8 mouse cellular contexts compared by ENCODE assay signal in the genomic region with DNA sequence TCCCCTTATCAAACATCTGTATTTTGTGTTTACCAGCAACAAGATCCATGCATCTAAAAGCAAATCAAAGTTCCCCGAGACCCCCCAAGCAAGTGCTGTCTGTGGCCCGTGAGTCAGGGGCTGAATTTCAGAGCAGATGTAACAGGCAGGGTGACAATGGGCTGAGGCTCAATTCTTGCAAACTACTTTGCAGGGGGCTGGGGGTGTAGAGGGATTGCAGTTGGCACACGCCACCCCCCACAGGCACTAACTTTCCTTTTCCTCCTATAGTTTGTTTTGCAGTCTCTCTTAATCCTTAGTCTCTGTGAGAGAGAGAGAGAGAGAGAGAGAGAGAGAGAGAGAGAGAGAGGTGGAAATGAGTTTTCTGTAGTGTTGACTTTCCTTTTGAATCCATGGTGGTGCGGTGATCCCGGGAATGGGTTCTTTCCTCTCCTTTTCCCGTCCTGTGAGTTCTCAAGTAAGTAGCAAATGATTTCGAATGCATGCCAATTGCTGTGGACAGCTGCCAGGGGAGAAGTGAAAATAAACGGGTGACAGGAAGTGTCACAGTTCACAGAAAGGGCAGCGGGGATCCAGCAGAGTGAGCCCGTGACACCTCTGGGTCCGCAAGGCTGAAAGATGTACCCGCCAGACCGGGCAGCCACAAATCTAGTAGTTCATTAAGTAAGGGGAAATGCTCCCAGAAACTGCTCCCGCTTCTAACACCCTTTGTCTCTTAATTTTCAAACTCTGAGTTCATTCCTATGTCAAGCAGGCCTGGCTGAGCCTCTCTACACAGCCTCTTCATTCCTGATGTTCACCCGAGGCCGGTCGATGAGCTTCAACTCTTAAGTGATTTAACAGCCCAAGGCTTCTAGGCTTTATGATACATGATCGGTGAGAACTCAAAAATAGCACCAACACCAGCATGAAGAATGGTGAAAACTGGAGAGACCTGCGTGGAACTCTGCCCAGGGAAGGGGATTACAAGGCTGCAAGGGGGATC.
A peak's percentile ranks its signal among the peaks of the same experiment; 100 is the strongest.
DNase-seq lines count a peak whose midpoint lies in the region; ATAC-seq and TF ChIP-seq lines count a peak whose summit lies in the region.

No protein-coding gene starts in this region.

- H3K27ac ChIP-seq in forebrain, postnatal 0 days (ENCODE audit: low read depth, low read length), result no peak overlapping the region
- no peak overlapping the region for H3K27ac ChIP-seq in forebrain, embryonic 11.5 days (ENCODE audit: low read depth, low read length)
- H3K27ac ChIP-seq in embryonic facial prominence, embryonic 12.5 days, result no peak overlapping the region
- no peak overlapping the region for H3K27ac ChIP-seq in hindbrain, embryonic 11.5 days (ENCODE audit: low read depth, low read length)
- peak overlapping the region; percentile 33; the same call in 1 of the 2 replicates for H3K27ac ChIP-seq in limb, embryonic 13.5 days
- no peak overlapping the region for H3K27ac ChIP-seq in midbrain, postnatal 0 days (ENCODE audit: low read depth, low read length)

- TF ChIP-seq CTCF in forebrain, postnatal 0 days (IDR thresholded peaks at IDR 0.05; ENCODE audit: low read depth), result no peak
- TF ChIP-seq CTCF in midbrain, postnatal 0 days (IDR thresholded peaks at IDR 0.05), result no peak

- no peak for DNase-seq in forebrain, postnatal 0 days
- DNase-seq in forebrain, embryonic 11.5 days (ENCODE audit: low spot score), result no peak
- peak; percentile 16 for DNase-seq in hindbrain, embryonic 11.5 days (ENCODE audit: low spot score)
- no peak for DNase-seq in midbrain, postnatal 0 days (ENCODE audit: low spot score)
- no peak for DNase-seq in cerebellum, adult 9-11 months
- DNase-seq in frontal cortex, postnatal 36 days (ENCODE audit: low spot score in 2 of 2), result no peak

- no peak for ATAC-seq in forebrain, postnatal 0 days
- ATAC-seq in forebrain, embryonic 11.5 days (replicated peaks; ENCODE audit: low FRiP score), result no peak
- no peak for ATAC-seq in embryonic facial prominence, embryonic 12.5 days (ENCODE audit: insufficient number of reproducible peaks, insufficient read depth, low FRiP score, low TSS enrichment)
- no peak for ATAC-seq in hindbrain, embryonic 11.5 days (ENCODE audit: low FRiP score)
- 0 out of 2 replicates have a peak, but pooled peaks have one; percentile 51 for ATAC-seq in limb, embryonic 13.5 days (ENCODE audit: low FRiP score, low read depth)
- no peak for ATAC-seq in midbrain, postnatal 0 days (ENCODE audit: low FRiP score)

- H3K4me3 ChIP-seq in forebrain, postnatal 0 days (ENCODE audit: low read depth, low read length), result no peak overlapping the region
- no peak overlapping the region for H3K4me3 ChIP-seq in forebrain, embryonic 11.5 days (ENCODE audit: low read depth, low read length)
- no peak overlapping the region for H3K4me3 ChIP-seq in embryonic facial prominence, embryonic 12.5 days
- H3K4me3 ChIP-seq in hindbrain, embryonic 11.5 days (ENCODE audit: low read depth, low read length), result no peak overlapping the region
- no peak overlapping the region; the same call in 1 of the 2 replicates for H3K4me3 ChIP-seq in limb, embryonic 13.5 days
- no peak overlapping the region for H3K4me3 ChIP-seq in midbrain, postnatal 0 days (ENCODE audit: low read depth, low read length)

- no peaks in the 10 kb centered on the region for H3K4me1 ChIP-seq in forebrain, postnatal 0 days (ENCODE audit: insufficient read depth)
- H3K4me1 ChIP-seq in forebrain, embryonic 11.5 days (replicated peaks; ENCODE audit: control insufficient read depth, insufficient read depth, low read length), result peaks cover 2% of the 10 kb centered on the region; the same call in 1 of the 2 replicates
- peaks cover 4% of the 10 kb centered on the region; the same call in 1 of the 2 replicates for H3K4me1 ChIP-seq in embryonic facial prominence, embryonic 12.5 days
- no peaks in the 10 kb centered on the region for H3K4me1 ChIP-seq in hindbrain, embryonic 11.5 days (replicated peaks; ENCODE audit: control insufficient read depth, insufficient read depth, low read length)
- peaks cover 10% of the 10 kb centered on the region; the same call in 1 of the 2 replicates for H3K4me1 ChIP-seq in limb, embryonic 13.5 days
- H3K4me1 ChIP-seq in midbrain, postnatal 0 days (ENCODE audit: insufficient read depth, low read length), result no peaks in the 10 kb centered on the region

- no peaks in the 10 kb centered on the region for H3K9me3 ChIP-seq in forebrain, postnatal 0 days (ENCODE audit: low read length)
- no peaks in the 10 kb centered on the region for H3K9me3 ChIP-seq in forebrain, embryonic 11.5 days (ENCODE audit: control insufficient read depth, low read length)
- no peaks in the 10 kb centered on the region for H3K9me3 ChIP-seq in embryonic facial prominence, embryonic 12.5 days
- no peaks in the 10 kb centered on the region for H3K9me3 ChIP-seq in hindbrain, embryonic 11.5 days (ENCODE audit: control insufficient read depth, low read length)
- 0 out of 2 replicates have a peak, but pooled peaks cover 3% of the 10 kb centered on the region for H3K9me3 ChIP-seq in limb, embryonic 13.5 days
- H3K9me3 ChIP-seq in midbrain, postnatal 0 days (ENCODE audit: low read length), result no peaks in the 10 kb centered on the region

- 0 out of 2 replicates have a peak overlapping the region, but pooled peaks have one; percentile 8 for H3K4me2 ChIP-seq in forebrain, postnatal 0 days (ENCODE audit: low read depth)
- H3K4me2 ChIP-seq in forebrain, embryonic 11.5 days (ENCODE audit: low read depth, low read length, severe bottlenecking), result no peak overlapping the region
- H3K4me2 ChIP-seq in embryonic facial prominence, embryonic 12.5 days (replicated peaks), result peak overlapping the region; percentile 29
- no peak overlapping the region for H3K4me2 ChIP-seq in hindbrain, embryonic 11.5 days (replicated peaks; ENCODE audit: low read depth, low read length)
- peak overlapping the region; percentile 50 for H3K4me2 ChIP-seq in limb, embryonic 13.5 days (replicated peaks)
- H3K4me2 ChIP-seq in midbrain, postnatal 0 days (ENCODE audit: low read depth, low read length, poor library complexity, severe bottlenecking), result 0 out of 2 replicates have a peak overlapping the region, but pooled peaks have one; percentile 3

- 25% methylated on average over 19 of the region's 19 CpGs for WGBS in forebrain, postnatal 0 days
- 23% methylated on average over 19 of the region's 19 CpGs for WGBS in forebrain, embryonic 11.5 days
- WGBS in embryonic facial prominence, embryonic 12.5 days, result 22% methylated on average over 19 of the region's 19 CpGs
- 18% methylated on average over 19 of the region's 19 CpGs for WGBS in hindbrain, embryonic 11.5 days
- WGBS in limb, embryonic 13.5 days, result 10% methylated on average over 19 of the region's 19 CpGs
- WGBS in midbrain, postnatal 0 days, result 25% methylated on average over 19 of the region's 19 CpGs

- no peaks in the 10 kb centered on the region for H3K27me3 ChIP-seq in forebrain, postnatal 0 days (ENCODE audit: insufficient read depth, low read length)
- H3K27me3 ChIP-seq in forebrain, embryonic 11.5 days (ENCODE audit: control insufficient read depth, insufficient read depth, low read length), result no peaks in the 10 kb centered on the region; the same call in 1 of the 2 replicates
- H3K27me3 ChIP-seq in embryonic facial prominence, embryonic 12.5 days, result no peaks in the 10 kb centered on the region
- no peaks in the 10 kb centered on the region for H3K27me3 ChIP-seq in hindbrain, embryonic 11.5 days (ENCODE audit: control insufficient read depth, insufficient read depth, low read length)
- H3K27me3 ChIP-seq in limb, embryonic 13.5 days, result peaks cover 10% of the 10 kb centered on the region; the same call in 1 of the 2 replicates
- H3K27me3 ChIP-seq in midbrain, postnatal 0 days (ENCODE audit: insufficient read depth, low read length), result no peaks in the 10 kb centered on the region

- no peak overlapping the region for H3K9ac ChIP-seq in forebrain, postnatal 0 days
- no peak overlapping the region for H3K9ac ChIP-seq in forebrain, embryonic 11.5 days (ENCODE audit: low read length)
- no peak overlapping the region for H3K9ac ChIP-seq in embryonic facial prominence, embryonic 12.5 days
- no peak overlapping the region for H3K9ac ChIP-seq in hindbrain, embryonic 11.5 days (ENCODE audit: low read depth, low read length)
- no peak overlapping the region; the same call in none of the 2 replicates for H3K9ac ChIP-seq in limb, embryonic 13.5 days
- no peak overlapping the region for H3K9ac ChIP-seq in midbrain, postnatal 0 days (replicated peaks; ENCODE audit: low read length, poor library complexity, severe bottlenecking)

- H3K36me3 ChIP-seq in forebrain, postnatal 0 days (ENCODE audit: insufficient read depth), result no peaks in the 10 kb centered on the region
- no peaks in the 10 kb centered on the region for H3K36me3 ChIP-seq in forebrain, embryonic 11.5 days (ENCODE audit: control insufficient read depth, insufficient read depth, low read length)
- no peaks in the 10 kb centered on the region for H3K36me3 ChIP-seq in embryonic facial prominence, embryonic 12.5 days
- H3K36me3 ChIP-seq in hindbrain, embryonic 11.5 days (ENCODE audit: control insufficient read depth, insufficient read depth, low read length), result no peaks in the 10 kb centered on the region
- H3K36me3 ChIP-seq in limb, embryonic 13.5 days, result no peaks in the 10 kb centered on the region
- H3K36me3 ChIP-seq in midbrain, postnatal 0 days (ENCODE audit: insufficient read depth, low read length), result no peaks in the 10 kb centered on the region

Comparison
In these comparisons a context has a peak if more than half of its experiments do, and no peak if none do; other contexts are left out.
1. H3K4me2 ChIP-seq: peak in forebrain, postnatal 0 days (single experiment), embryonic facial prominence, embryonic 12.5 days (single experiment), limb, embryonic 13.5 days (single experiment) and midbrain, postnatal 0 days (single experiment); none in forebrain, embryonic 11.5 days (single experiment) and hindbrain, embryonic 11.5 days (single experiment).